Mouse (Mus musculus) gastrocnemius, adult 18-20 months (tissue): ENCODE data around the gene Banp. TPM values are rescaled to one million over a fixed set of nuclear protein-coding genes. Genes with fewer than 3 reads are reported as not detected.
A peak's percentile ranks its signal among the peaks of the same experiment; 100 is the strongest.

Experiments
- DNase-seq: peaks from one replicate; pipeline ENCODE4 v3.0.0; 2021; ENCODE audit warnings: low spot score
- total RNA-seq, 2 experiments: library from RNA; stranded (reverse); gene quantifications; 2 replicates each; pipeline ENCODE4 v1.2.3; 2021

The Banp gene
- total RNA-seq, 2 experiments from 2014 or later, result 8.4 TPM

GRCm38 (mm10) chr8:121925624-121926023 lies 23.9 kb upstream of the Banp start:
- DNase-seq, result peak; percentile 70

DNA sequence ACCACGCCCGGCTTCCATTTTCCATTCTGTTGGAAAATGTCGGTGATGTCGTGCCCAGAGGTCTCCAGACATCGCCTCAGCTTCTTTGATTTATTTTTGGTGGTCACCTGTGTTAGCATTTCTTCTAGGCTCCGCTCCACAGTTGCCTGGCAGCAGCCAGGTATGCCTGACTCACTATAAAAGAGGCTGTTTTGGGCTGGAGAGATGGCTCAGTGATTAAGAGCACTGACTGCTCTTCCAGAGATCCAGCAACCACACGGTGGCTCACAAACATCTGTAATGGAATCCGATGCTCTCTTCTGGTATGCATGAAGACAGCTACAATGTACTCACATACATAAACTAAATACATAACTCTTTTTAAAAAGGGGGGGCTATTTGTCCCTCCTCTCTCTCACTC lies 23.3 kb upstream of the Banp start:
- DNase-seq, result no peak

DNA sequence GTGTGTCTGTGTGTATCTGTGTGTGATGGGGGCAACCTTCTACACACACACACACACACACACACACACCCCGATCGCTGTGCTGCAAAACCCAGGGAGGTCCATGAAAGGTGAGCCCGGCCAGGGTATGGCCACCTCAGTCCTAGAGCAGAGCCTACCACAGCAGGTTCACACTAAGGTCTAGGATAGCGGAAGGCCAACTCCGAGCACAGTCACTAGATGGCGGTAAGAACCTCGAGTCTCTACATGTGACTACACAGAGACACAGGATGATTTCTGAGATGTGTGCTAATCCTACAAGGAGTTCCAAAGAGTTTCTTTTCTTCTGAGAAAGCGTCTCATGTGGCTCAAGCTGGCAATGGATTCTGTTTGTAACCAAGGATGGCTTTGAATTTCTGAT lies 22.2 kb upstream of the Banp start:
- peak; percentile 65 for DNase-seq

DNA sequence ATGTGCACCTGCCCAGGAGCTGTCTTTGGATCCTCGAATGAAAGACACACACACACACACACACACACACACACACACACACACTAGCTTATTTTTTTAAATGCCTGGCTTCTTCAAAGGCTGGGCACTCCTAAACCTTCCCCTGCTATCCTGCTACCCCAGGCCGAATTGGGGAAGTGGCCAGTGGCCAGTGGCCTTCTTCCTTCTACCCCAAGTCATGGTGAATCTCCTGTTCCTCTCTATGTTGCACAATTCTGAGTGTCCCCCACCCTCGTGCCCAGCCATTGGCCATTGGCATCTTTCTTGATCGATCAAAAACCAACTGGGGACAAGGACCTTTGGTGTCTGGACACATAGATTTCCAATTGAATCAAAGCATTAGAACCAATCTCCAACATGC lies 19.5 kb upstream of the Banp start:
- no peak for DNase-seq

- no peak for DNase-seq
Measured at GRCm38 (mm10) chr8:121931571-121931970, 18.0 kb upstream of the Banp start.

DNA sequence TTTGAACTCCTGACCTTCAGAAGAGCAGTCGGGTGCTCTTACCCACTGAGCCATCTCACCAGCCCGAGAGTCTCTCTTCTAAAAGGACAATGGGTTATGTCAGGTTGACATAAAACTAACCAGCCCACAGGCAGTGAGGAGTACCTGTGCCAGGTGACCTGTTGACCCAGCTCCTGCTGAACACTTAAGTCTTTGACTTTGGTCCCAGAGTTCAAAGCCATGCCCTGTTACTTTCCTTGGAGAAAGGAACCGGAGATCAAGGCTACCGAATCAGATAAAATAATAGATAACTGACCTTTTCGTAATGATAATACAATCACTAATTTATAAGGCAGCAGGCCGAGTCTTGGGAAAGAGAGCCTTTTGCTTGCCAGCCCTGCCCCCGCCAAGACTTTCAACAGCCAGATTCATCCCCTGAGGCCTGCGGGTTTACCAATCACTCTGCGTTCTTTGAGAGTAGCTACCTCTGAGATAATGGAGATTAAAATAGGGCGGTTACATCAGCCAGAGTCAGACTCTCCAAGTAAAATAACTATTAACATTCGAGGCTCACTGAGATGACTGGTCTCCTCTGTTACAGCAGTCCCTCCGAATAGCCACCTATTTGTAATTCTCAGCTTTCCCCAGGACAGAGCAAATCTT lies 17.4 kb upstream of the Banp start:
- peak; percentile 83 for DNase-seq

- DNase-seq, result no peak
Measured at GRCm38 (mm10) chr8:121932668-121933520, 16.7 kb upstream of the Banp start.

GRCm38 (mm10) chr8:121934506-121934905 lies 15.0 kb upstream of the Banp start:
- DNase-seq, result peak; percentile 53

DNA sequence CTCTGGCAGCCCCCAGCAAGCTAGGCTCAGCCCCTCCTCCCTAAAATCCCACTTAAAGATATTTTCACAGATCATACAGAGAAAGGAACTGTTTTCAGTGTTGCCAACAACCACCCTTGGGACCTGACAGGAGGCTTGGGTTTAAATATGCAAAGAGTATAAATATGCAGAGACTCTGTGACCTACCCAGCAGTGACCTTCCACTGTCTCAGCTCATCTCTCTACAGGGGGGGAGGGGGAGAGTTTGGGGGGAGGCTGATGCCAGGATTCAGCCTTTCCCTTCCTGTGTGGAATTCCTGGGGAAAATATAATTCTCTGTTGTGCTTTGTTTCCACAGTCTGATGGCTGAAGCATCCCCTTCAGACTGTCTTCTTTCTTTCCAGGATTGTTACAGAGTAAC lies 14.6 kb upstream of the Banp start:
- DNase-seq, result no peak

DNA sequence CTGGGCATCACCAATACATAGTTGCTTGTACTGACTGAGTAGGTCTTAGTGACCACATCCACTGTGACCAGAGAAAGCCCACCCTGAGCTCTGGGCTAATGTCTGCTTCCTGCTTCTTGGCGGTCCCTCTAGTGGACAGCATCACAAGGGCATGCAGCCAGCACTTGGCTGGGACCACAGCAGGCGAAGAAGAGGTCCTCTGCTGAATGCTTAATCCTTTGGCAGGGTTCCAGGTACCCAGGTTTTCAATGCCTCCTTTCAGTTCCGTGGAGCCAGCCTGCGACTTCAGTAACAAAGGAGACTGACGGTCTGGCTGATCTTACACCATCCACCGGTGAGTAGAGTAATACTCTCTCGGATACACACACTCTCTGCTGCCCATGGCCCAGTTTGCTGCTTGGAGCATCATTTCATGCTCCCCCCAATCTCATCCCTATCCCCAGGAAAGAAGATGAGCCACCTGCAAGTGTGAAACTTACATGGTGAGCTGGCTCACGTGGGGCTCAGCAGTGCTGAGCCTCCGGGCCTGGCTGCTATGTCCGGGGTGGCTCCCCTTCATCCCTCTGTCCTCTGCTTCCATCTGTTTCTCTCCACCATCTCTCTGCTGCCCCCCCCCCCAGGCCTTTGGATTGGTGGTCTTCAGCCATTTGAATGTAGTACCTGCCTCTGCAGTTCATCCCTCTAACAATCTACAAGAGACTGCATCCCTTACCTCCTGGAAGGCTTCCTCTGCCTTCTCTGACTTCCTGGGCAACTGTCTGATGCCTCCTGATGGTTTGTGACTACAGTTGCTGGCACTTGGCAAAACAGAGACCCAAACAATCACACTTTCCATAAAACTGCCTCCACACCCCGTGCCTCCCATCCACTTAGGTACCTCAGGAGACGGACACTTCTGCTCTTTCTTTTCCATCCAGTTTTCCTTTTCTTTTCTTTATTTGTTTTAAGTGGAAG lies 13.9 kb upstream of the Banp start:
- DNase-seq, result no peak

DNA sequence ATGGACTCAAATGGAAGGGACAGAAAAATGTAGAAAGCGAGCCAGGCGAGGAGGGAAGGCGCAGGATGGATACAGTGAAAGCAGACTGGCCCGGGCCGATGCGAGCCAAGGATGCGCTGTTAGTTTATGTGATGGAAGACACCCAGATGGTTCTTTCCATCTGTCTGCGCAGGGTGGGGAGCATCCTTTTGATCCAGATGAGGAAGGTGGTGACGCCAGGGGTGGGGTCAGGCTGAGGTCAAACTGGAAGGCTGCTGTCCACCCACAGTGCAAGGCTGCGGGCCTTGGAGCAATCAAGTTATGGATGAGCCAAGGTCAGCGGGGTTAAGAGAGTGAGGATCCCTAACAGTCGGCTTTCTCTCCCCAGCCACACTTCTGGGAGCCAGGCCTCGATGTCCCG lies 13.2 kb upstream of the Banp start:
- peak; percentile 69 for DNase-seq

DNA sequence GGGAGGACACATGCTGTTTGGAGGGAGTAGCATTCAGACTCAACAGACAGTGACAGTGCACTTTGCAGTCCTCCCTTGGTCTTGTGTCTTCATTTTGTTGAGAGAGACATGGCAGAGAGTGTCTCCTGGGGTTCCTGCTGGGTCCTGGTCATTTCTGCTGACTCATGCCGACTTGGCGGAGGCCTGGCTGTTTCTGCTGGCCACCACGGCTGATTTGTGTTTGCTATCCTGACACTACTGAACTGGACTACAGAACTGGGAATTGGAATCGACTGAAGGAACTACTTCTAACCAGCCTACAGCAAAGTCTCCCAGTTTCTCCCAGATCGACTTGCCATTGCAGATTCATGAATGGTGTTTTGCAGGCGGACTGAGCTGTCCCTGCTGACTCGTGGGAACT lies 10.8 kb upstream of the Banp start:
- DNase-seq, result no peak

GRCm38 (mm10) chr8:121943057-121943540 lies 6.5 kb upstream of the Banp start:
- DNase-seq, result no peak

GRCm38 (mm10) chr8:121943716-121944115 lies 5.8 kb upstream of the Banp start:
- peak; percentile 70 for DNase-seq

DNA sequence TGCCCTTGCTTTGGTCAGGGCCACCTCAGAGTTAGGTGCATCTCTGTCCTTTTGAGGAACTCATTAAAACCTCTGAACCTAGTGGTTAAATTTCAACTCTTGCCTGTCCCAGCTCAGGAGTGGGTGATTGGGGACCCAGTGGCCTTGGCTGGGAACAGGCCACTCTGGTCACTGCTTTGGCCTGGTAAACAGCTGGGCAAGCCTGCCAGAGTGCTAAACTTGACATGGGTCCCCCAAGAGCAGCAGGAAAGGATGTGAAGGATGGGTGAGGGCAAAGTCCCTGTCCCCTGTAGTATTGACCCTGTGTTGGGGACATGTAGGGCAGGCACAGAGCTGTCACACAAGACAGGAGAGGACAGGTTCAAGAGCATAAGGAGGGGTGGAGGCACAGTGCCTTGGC lies 4.7 kb upstream of the Banp start, which contains the start of gene Car5a:
Car5a (minus strand) TSS at position 74 of the 400 bp plus-strand sequence.
- DNase-seq, result no peak

GRCm38 (mm10) chr8:121946351-121946750 lies 3.2 kb upstream of the Banp start:
- DNase-seq, result no peak

- DNase-seq, result no peak
Measured at GRCm38 (mm10) chr8:121947047-121947752, 2.4 kb upstream of the Banp start.

DNA sequence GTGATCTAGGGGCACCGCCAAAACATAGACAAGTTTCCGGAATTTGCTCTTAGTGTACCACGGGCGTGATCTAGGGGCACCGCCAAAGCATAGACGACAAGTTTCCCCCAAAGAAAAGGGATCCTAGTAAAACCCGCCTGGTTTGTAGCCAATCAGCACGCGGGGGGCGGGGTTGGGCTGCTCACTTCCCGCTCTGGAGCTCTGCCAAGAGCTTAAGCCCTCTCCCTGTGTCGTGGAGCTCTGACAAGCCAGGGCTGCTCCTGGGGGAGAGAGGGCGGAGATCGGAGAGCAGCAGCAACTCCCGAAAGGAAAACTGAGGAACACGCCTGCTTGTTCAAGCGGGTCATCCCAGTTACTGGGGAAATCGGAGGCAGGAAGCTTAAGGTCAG lies 1.8 kb upstream of the Banp start:
- DNase-seq, result peak; percentile 86

- DNase-seq, result no peak
Measured at GRCm38 (mm10) chr8:121948321-121949145, 1.0 kb upstream of the Banp start.
